Mouse (Mus musculus): ENCODE results near the gene Myh14.

Gene Myh14

DNA sequence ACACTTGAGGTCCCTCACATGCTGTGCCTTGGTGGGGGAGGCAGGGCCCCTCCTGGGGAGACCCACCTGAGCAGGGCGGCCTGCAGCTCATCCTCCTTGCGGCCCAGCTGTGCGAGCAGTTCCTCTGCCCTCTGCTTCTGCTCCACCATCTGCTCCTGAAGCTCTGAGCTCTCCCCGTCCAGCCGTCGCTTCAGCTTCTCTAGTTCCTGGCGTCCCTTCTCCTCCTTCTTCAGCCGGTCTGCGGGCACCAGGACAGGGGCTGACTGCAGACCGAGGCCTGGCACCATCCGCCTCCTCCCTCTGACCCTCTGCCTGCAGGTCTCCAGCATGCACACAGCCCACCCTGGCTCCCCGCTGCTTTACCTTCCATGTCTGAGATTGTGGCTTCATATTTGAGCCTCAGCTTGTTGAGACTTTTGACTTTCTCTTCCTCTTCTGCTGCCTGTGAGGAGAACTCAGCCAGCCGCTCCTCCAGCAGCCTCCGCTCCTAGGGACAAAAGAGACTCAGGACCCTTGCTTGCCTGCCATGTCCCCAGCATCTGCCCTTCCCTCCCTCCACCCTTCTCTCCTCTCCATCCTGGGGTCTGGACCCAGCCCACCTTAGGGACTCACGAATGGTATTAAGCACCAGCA lies 42.1 kb downstream of the Myh14 start:
- no peak for DNase-seq

DNA sequence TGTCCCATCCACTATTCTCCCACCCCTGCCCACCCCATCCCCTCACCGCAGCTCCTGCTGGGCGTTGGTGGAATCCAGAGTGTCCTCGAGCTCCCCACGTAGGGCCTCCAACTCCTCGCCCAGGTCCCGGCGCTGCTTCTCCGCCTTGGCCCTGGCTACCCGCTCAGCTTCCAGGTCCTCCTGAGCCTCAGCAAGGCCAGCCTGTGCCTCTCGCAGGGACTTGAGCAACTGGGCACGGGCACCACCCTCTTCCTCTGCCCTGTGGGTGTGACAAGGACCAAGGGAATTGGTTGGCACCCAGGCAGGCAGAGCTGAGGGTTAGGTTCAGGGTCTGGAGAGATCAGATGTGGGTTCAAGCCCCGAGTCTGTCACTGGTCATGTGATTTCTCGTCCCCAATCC lies 43.7 kb downstream of the Myh14 start:
- no peak for DNase-seq

DNA sequence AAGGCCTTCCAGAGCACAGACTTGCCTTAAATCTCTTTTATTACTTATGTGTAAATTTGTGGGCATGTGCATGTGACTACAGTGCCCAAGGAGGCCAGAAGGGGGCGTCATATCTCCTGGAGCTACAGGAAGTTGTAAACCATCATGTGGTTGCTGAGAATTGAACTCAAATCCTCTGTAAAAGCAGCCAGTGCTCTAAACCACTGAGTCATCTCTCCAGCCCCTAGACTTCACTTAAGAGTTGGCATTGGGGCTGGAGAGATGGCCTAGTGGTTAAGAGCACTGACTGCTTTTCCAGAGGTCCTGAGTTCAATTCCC lies 44.6 kb downstream of the Myh14 start:
- no peak for DNase-seq

DNA sequence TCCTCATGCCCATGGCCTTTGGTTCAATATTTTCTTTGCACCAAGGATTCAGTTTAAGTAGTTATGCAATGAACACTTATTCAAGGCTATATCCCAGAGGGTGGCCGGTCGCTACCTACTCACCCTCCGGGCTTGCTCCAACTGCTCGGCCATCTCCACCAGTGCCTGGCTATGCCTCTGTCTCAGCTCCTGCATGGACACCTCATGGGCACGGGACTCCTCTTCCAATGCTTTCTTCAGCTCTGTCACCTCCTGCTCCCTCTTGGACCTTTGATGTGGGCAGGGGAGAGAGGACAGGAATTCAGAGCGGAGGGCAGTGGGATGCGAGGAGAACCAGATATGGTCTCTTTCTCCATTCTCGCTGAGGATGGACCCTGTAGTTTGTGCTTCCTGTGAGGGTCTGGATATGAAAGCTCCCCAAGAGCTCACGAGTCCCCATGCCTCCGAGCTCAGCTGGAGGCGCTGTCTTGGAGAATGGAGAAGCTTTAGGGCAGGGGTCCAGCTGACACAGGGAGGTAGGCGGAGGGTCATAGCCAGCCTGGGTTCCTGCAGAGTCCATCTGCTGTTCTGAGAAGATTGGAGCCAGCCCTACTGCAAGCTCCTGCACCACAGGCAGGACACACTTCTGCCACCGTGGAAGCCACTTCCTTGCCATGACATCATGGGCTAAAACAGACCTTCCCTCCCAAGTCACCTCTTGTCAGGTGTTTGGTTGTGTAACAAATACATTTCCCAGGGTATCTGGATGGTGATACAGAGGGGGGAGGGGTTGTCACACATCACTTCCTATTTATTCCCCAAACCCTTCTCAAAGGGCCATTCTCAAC lies 45.2 kb downstream of the Myh14 start:
- no peak for DNase-seq

DNA sequence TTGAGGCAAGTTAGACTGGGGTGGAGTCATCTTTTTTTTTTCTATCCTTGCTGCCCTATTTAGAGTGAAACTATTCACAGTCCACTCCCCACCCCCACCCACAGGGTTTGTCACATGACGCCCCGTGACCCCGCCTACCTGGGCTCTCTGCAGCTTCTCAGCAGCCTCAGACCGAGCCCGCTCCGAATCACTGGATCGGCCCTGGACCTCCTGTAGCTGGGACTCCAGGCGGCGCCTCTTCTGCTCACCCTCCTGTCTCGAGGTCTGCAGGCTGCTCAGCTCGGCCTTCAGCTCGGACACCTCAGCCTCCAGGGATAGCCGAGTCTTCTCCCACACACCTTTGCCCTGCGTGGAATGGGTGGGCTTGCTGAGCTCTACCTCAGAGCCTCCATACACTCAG lies 45.8 kb downstream of the Myh14 start:
- no peak for DNase-seq

DNA sequence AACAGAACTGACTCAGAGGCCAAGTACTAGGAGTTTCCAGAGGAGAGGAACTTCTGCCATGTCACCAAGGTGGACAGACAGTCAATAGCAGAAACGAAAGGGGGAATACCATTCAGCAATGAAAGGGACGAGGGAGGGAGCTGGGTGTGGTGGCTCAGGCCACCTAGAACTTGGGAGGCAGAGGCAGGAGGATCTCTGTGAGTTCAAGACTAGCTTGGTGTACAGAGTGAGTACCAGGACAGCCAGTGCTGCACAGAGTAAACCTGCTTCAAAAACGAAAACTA lies 46.2 kb downstream of the Myh14 start:
- DNase-seq, result no peak

DNA sequence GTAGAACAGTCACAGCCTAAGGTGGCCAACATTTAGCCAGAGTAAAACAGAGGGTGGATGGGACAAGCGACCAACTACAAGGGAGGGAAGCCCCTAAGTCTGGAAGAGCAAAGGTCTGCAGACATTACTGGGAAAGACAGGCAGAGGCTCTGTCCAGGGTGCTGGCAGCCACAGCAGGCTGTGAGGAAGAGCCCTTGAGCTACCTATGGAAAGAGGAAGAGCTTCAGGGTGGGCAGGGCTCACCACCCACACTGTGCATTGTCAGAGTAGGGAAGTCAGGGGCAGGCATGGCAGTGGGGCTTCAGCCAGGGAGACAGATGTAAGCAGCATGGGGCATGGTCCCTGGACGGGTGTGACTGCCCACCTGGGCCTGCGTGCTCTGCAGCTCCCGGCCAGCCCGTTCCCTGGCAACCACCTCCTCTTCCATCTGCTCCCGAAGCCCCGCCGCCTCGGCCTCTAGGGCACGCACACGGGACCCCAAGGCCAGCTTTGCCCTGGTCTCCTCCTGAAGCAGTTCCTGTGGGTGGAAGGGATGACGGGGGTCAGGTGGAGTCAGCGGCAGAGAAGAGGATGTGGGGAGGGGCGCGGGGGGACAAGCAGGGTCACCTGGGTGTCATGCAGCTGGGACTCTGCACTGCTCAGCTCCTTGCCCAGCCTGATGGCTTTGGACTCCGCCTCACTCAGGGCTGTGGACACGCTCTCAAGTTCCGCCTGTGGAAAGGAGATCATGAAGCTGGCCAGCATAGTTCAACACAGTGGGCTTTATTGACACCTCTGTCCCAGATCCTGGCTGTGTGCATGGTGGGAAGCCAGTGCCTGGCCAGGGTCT lies 46.7 kb downstream of the Myh14 start:
- DNase-seq, result no peak

DNA sequence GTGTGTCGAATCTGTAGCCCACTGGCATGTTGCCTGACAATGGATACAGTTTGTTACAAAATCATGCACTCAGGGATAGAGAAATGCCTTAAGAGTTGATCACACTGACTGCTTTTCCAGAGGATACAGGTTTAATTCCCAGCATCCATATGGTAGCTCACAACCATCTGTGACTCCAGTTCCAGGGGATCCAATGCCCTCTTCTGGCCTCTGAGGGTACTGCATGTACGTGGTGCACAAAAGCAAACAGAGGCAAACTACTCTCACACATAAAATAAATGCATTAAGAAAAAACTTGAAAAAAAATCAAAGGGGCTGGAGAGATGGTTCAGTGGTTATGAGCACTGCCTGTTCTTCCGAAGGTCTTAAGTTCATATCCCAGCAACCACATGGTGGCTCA lies 53.6 kb downstream of the Myh14 start:
- peak in 1 of 2 experiments; percentile 42 for DNase-seq

DNA sequence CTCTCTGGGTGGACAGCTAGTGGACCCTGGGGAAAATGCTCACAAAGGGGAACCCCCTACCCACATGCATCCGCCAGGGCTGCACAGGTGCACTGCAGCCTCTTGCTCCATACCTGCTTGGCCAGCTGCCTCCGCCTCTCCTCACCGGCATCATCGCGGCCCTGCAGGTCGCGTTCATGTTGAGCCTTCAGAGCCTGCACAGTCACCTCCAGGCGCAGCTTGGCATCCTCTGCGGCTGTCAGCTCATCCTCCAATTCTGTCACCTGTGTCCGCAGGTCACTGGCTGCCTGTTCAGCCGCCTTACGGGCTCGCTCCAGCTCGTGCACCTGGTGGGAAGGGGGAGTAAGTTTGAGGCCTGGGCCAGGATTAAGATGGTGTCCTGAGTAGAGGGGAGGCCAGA lies 54.7 kb downstream of the Myh14 start:
- no peak for DNase-seq

DNA sequence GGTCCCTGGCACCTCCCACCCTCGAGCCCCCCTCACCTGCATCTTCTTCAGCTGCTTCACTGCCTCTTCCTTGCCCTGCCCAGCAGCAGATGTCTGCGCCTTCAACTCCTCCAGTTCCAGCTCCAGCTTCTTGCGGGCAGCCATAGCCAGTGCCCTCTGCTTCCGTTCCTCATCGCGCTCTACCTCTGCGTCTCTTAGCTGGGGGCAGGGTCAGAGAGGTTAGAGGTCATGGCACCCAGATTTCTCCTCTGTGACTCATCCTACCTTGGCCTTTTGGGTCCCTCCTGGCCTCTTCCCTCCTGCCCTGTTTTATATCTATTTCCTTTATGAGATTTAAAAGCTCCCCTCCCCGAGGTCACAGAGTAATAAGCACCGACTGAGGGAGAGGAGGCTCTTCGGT lies 55.3 kb downstream of the Myh14 start:
- DNase-seq, result no peak

DNA sequence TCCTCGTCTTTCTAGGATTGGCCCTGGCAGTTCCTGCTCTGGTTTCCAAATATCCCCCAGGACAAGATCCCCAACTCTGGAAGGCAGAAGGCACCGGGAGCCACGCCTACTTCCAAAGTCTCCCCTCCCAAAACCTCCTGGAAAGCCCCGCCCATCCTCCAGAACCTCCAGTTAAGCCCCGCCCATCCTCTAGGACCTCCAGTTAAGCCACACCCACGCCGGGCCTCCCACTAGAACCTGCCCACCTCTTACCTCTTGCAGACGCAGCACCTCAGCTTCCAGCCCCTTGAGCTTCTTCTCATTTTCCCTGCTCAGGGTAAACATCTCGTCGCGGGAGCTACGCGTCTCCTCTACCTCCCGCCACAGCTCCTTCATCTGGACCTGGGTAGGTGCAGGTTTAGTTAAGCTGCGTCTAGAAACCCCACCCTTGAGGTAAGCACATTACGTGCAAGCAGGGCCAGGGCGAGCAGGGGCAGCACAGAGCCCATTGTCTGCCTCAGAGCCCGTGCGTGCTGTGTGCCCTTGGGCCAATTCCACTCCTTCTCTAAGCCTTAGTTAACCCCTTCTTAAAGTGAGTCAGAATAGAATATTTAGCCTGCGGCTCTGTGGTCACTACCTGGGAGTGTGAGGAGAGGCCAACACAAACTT lies 56.5 kb downstream of the Myh14 start:
- peak in 1 of 2 experiments; percentile 27 for DNase-seq

DNA sequence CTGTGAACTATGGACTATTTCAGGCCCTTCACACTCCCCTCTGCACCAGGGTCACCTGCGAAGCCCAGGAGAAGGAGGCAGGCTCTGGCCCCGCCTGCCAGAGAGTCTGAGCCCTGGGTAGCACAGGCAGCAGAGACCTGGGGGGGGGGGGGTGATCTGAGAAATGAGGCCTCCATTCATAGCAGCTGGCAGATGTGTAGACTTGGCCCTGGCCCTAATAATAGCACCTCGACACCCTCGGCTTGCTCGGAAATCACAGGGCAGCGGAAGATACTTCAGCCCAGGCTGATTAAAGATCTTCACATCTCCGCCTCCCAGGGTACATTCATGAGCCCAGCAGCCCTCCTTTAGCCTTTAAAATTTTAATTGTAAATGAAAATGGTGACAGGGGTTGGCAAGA lies 58.5 kb downstream of the Myh14 start:
- no peak for DNase-seq

DNA sequence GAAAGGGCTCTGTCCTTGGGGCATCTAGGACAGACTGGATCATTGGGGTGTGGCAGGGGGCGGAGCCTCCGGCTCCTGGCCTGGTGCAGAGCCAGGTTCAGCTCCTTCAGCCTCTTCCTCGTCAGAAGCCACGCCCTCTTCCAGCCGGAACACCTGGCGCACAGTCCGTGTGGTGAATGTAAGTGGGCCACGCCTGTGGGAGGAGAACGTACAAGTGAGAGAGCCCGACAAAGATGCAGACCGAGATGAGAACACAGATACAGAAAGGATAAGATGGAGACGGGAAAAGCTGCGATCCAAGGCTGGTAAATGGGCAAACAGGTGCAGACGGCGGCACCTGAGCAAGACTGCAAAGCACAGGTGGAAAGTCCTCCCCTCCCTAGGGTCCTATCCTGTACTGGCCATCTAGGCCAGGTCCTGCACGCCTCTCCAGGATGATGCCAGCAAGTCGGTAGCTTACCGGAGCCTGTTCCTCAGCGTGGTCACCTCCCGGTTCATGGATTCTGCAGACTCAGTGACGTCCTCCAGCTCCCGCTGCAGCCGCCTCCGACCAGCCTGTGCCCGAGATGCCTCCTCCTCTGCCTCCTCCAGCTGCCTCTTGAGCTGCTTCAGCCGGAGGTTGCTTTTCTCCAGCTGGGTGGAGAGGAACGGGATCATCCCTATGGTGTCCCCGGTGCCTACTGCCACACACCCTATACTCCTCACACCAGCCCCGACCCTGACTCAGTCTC lies 64.3 kb downstream of the Myh14 start:
- peak; percentile 40 to 71 for DNase-seq

DNA sequence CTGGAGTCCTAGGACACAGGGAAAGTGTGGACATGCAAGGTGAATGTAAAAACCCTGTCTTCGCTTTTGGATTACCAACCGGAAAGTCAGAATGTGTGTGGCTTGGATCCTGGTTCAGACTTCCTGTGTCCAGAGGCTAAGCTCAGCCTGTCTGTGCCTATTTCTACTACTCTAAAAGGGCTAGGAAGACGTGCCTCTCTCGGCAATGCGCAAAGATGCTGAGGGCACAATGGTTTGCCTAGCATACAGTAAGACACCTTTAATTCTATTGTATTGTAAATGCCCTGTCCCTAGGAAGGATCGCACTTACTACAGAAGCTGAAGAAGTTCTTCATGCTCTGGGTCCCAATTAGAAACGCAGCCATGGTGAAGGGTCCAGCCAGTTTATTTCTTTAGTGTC lies 65.2 kb downstream of the Myh14 start:
- DNase-seq, result no peak

DNA sequence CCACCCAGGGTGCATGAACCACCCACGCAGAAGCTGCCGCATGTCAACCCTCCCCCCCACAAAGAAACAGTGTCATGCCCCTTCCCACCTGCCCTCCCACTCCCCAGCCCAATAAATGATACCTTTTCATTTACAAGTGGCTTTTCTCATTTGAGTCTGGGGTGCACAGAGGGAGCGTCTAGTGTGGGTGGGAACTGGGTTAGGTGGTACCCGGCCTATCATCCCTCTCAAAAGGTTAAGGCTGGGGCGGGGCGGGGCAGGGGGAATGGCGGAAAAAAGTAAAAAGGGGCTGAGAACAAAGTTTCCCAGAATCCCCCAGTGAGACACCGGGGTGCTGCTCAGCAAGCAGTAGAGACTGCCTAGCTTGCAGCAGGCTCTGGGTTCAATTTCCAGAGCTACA lies 66.0 kb downstream of the Myh14 start:
- DNase-seq, result no peak

DNA sequence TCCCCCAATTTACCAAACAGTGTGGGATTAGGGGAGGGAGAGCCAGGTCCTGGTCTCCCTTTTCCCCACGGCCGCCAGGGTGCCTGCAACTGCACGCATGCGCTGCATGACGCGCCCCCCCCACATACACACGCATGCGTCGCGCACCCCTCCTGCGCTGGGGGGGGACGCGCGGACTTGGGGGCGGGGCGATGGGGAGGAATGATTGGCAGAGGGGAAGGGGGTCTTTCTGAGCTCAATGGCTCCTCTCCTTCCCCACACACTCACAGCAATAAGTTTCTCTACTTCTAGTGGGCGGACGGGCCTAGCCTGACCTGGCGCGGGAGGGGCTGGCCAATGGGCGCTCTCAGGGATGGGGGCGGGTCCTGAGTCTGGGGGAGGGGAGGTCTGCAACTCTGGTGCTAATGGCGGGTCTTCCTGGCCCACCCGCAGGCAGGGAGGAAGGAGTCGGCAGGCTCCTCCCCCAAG lies 66.5 kb downstream of the Myh14 start:
- DNase-seq, result peak in 1 of 2 experiments; percentile 56

DNA sequence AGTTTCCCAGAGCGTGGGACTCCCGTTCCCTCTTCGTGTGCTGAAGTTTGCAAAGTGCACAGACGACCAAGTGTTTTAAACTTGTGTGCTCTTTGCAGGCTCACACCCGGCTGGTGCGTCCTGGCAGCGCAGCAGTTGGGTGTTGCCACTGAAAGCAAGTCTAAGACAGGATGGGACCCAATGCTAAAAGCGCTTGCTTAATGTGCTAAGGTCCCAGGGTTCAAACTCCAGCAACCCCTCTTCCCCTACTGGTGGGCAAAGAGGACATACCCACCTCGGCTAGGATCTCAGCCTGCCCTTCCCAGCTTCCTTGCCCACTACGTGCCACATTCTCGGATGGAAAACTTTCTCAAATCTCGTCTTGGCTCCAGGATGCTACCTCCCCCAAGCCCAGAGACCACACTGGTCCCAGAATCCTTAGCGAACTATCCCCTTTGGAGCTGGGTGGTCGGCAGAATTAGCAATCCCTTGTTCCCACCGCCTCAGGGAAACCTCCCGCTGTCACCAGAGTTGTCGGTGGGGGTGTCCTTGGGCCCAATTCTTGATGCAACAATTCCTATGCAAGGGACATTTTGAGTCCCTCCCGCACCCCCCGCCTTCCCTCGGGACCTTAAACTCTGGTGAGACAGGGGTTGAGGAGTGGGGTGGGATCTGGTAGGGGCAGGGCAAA lies 67.3 kb downstream of the Myh14 start:
- DNase-seq, result no peak

DNA sequence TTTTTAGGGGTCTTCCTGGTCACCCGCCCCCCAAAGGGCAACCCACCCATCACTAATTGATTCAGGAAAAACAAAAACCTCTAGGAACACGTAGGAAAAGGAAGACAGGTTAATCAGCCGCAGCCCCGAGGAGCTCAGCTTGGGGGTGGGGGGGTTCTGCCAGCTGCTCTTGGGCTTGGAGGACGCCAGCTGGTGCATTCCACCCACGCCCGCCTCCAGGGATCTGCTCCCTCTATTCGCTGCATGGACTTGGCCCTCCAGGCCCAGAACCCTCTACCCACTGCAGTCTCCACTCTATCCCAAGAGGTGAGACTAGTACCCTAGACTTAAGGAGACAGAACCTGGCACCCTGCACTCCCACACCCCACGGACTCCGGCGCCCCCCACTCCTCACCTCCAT lies 68.2 kb downstream of the Myh14 start:
- DNase-seq, result no peak

DNA sequence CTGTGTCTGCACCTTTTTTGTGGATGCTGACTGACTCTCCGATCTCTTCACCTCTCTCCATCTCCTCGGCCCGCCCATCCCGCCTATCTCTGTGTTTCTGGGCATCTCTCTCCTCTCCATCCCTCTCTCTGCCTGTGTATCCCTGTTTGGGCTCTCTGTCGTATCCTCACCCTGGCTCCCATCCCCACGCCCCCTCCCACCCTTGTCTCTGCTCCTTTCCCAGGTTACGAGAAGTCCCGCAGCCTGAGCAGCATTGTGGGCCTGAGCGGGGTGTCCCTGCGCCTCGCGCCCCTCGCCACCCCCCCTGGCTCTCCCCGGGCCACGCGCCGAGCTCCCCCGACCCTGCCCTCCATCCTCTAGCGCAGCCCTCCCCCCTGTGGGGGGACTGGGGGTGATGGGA lies 69.0 kb downstream of the Myh14 start:
- DNase-seq, result no peak

DNA sequence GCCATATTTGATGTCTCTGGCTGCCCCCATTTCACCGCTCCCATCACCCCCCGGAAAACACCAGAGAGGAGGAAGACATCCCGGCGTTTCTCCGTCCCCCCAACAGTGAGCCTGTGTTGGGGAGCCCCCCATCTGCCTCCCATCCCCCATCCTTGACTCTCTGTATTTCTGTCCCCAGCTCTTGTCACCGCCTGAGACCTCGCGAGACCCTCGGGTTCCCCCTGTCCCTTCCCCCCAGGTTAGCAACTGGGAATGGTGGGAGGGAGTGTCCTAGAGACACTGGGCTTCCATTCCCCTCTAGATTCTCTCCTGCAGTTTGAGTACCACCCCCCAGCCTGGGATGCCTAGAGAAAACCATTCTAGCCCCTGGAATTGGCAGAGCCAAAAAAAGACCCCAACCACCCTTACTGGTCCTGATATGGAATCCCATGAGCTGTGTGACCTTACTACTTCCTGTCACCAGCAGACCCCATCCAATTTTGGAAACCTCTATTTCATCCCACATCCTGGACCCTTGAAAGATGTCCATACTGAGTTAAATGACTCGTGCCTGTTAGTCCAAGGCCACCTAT lies 69.9 kb downstream of the Myh14 start:
- no peak for DNase-seq

DNA sequence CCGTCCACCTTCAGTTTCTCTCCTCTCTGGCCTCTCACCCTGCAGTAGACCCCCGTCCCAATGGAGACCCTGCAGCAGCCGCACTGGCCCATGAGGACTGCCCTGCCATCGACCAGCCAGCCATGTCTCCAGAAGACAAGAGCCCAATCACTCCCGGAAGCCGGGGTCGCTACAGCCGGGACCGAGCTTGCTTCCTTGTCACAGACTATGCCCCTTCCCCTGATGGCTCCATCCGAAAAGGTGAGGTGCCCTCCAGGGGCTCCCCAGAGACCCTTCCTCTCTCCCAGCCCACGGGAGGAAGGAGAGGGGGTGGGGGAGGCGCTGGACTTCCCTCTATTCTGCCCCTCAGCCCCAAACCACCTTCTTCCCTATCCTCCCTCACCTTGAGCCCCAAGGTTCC lies 72.3 kb downstream of the Myh14 start:
- DNase-seq, result no peak

DNA sequence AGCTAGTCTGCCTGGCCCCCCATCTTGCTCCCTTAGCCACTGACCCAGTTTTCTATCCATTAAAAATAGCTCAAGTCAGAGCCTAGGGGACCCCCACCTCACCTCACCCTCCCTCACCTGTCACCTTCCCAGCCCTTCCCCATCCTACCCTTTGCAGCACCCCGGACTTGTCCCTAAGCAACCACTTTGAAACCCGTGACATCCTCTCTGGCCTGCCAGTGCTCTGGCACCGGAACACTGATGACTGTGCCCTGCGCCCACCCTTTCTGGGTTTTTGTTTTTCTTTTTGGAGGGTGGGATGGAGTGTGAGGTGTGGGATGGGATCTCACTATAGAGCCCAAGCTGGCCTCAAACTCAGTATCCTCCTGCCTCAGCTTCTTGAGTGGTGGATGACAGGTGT lies 73.0 kb downstream of the Myh14 start:
- DNase-seq, result no peak
